11 mouse cellular contexts compared by ENCODE assay signal in the genomic region with DNA sequence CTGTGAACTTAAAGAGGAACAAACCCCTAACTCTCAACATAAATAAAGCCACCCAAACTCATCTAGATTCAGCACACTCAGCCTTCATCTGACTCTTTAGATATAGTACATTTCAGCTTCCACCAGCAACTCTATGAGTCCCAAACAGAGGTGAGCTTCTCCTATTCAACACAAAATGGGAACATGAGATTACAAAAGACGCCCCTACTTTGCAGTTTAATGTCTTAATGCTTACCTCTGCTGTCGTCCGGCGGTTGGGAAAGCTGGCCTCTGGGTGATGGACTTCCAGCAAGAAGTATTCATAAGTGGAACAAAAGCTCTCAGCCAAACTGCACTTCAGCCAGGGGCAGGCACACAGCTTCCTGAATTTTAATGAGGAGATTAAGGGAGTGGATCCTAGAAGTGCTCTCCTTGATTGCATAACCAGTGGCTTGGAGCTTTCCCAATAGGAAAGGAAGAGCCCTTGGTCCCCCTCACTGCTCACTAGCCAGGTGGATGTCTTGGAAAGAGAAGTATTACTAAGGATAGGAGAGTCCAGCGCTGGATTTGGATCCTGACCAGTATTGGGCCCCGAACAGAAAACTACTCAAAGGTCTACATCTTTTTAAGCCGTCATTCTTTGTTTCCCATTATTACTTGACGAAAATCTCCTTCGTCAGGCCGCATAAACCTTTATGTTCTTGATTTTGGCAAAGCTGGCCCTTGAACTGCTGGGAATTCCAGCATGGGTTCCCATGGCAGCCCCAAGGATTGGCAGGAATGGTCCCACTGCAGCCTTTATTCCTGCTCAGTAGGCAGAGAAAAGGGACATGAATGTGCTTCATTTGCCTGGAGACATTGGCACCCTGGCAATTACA. TPM values are rescaled to one million over a fixed set of nuclear protein-coding genes. Genes with fewer than 3 reads are reported as not detected.
DNase-seq lines count a peak whose midpoint lies in the region; ATAC-seq lines count a peak whose summit lies in the region.
"Had no signal": no experiment of that assay in that cellular context is flagged by ENCODE, and none has a peak within 500 bp of the region (broad histone marks: within the 10 kb centered on the region; RNA-seq: fewer than 3 reads in every experiment).

A gene (minus strand): TSS at position 727 of the 857 bp plus-strand sequence.

- peak within 1 kb of the TSS; percentile 51 for H3K9ac ChIP-seq in forebrain, embryonic 11.5 days (ENCODE audit: low read length)
- H3K9ac ChIP-seq: embryonic facial prominence, embryonic 12.5 days had no signal

- DNase-seq in cerebellum, postnatal 10 days, result peak; percentile 31 to 53
- peak; percentile 82 for DNase-seq in forebrain, embryonic 11.5 days (ENCODE audit: low spot score)
- DNase-seq in layer of hippocampus, postnatal 14 days (ENCODE audit: low spot score in 2 of 2), result peak; percentile 29 to 80
- peak; percentile 79 for DNase-seq in midbrain, embryonic 10.5 days (ENCODE audit: low spot score)
- no peak for DNase-seq in gastrocnemius, postnatal 10 days
- no peak for DNase-seq in thymus, postnatal 14 days
- DNase-seq in B cell, adult 2 months, result no peak
- DNase-seq in adrenal gland, postnatal 10 days, result no peak

- peak within 1 kb of the TSS; percentile 43 for H3K4me2 ChIP-seq in forebrain, embryonic 11.5 days (ENCODE audit: low read depth, low read length, severe bottlenecking)
- H3K4me2 ChIP-seq: embryonic facial prominence, embryonic 12.5 days had no signal

- no peaks in the 10 kb centered on the region for H3K27me3 ChIP-seq in forebrain, embryonic 11.5 days (ENCODE audit: control insufficient read depth, insufficient read depth, low read length)
- H3K27me3 ChIP-seq in midbrain, embryonic 10.5 days (ENCODE audit: low read depth, poor library complexity, severe bottlenecking), result peaks cover 11% of the 10 kb centered on the region; the same call in 1 of the 2 replicates
- H3K27me3 ChIP-seq: embryonic facial prominence, embryonic 12.5 days had no signal

- peaks cover 7% of the 10 kb centered on the region; the same call in 1 of the 2 replicates for H3K4me1 ChIP-seq in forebrain, embryonic 11.5 days (replicated peaks; ENCODE audit: control insufficient read depth, insufficient read depth, low read length)
- H3K4me1 ChIP-seq in midbrain, embryonic 10.5 days, result peaks cover 27% of the 10 kb centered on the region
- H3K4me1 ChIP-seq: embryonic facial prominence, embryonic 12.5 days had no signal

- H3K4me3 ChIP-seq in forebrain, embryonic 11.5 days (ENCODE audit: low read depth, low read length), result peak within 1 kb of the TSS; percentile 19
- H3K4me3 ChIP-seq in midbrain, embryonic 10.5 days, result peak within 1 kb of the TSS; percentile 34
- H3K4me3 ChIP-seq: embryonic facial prominence, embryonic 12.5 days had no signal

- ATAC-seq in forebrain, embryonic 11.5 days (replicated peaks; ENCODE audit: low FRiP score), result peak; percentile 93
- ATAC-seq: Patski had no signal

- no peaks in the 10 kb centered on the region for H3K9me3 ChIP-seq in forebrain, embryonic 11.5 days (ENCODE audit: control insufficient read depth, low read length)
- no peaks in the 10 kb centered on the region for H3K9me3 ChIP-seq in midbrain, embryonic 10.5 days (replicated peaks)
- H3K9me3 ChIP-seq: embryonic facial prominence, embryonic 12.5 days had no signal

- no peaks in the 10 kb centered on the region for H3K36me3 ChIP-seq in forebrain, embryonic 11.5 days (ENCODE audit: control insufficient read depth, insufficient read depth, low read length)
- no peaks in the 10 kb centered on the region; the same call in 1 of the 2 replicates for H3K36me3 ChIP-seq in midbrain, embryonic 10.5 days
- H3K36me3 ChIP-seq: embryonic facial prominence, embryonic 12.5 days had no signal

- WGBS in forebrain, embryonic 11.5 days, result 16% methylated on average over 10 of the region's 10 CpGs
- WGBS in midbrain, embryonic 10.5 days, result 14% methylated on average over 10 of the region's 10 CpGs

- peak within 1 kb of the TSS; percentile 95 for H3K27ac ChIP-seq in forebrain, embryonic 11.5 days (ENCODE audit: low read depth, low read length)
- H3K27ac ChIP-seq in midbrain, embryonic 10.5 days (replicated peaks), result peak within 1 kb of the TSS; percentile 84
- H3K27ac ChIP-seq: embryonic facial prominence, embryonic 12.5 days had no signal

RNA-seq across cellular contexts. Expression of the gene that starts here (rescaled TPM):
- 12.5 TPM in 2 replicates for polyA plus RNA-seq in forebrain, embryonic 11.5 days (2014; fragmentation: Nextera tagmentation; extraction: Ambion mirVana)
- 100 to 1,000 TPM; 132 to 137 TPM for total RNA-seq in layer of hippocampus, postnatal 14 days (2021)
- 4.5 and 4.9 TPM in 2 replicates for polyA plus RNA-seq in midbrain, embryonic 10.5 days (2016; fragmentation: Nextera tagmentation; extraction: Ambion mirVana)
- total RNA-seq in gastrocnemius, postnatal 10 days (2021), result under 1 TPM; 0.07 to 0.20 TPM
- total RNA-seq in adrenal gland, postnatal 10 days (2021), result under 1 TPM in 1 of 2 experiments, not detected in 1; 0.09 TPM
- polyA plus RNA-seq: stomach, embryonic 16.5 days had no signal

Comparison
In these comparisons a context has a peak if more than half of its experiments do, and no peak if none do; other contexts are left out.
1. RNA of the gene that starts here (total RNA-seq): 132 to 137 TPM in layer of hippocampus, postnatal 14 days; 0.07 to 0.20 TPM in gastrocnemius, postnatal 10 days and 0.09 TPM in adrenal gland, postnatal 10 days; every median in the first group is over 100 times any median in the second.
2. DNase-seq: peak in cerebellum, postnatal 10 days (2 of 2), forebrain, embryonic 11.5 days (single experiment), layer of hippocampus, postnatal 14 days (2 of 2) and midbrain, embryonic 10.5 days (single experiment); none in gastrocnemius, postnatal 10 days (single experiment), thymus, postnatal 14 days (single experiment), B cell, adult 2 months (0 of 2) and adrenal gland, postnatal 10 days (single experiment).